Mouse (Mus musculus) natural killer cell, adult 2 months (primary cell): ENCODE measurements around the gene Hirip3.
A peak's percentile ranks its signal among the peaks of the same experiment; 100 is the strongest.
"Not testable (repeated sequence)": the region's sequence is repeated elsewhere in the genome, so short reads cannot be mapped to it uniquely, and the experiment has no call there.

ENCODE experiments used
- DNase-seq, 2 experiments: peaks; one replicate each; pipeline ENCODE4 v3.0.0; 2022; ENCODE audit warnings: low spot score in 2 of 2

Hirip3 gene

DNA sequence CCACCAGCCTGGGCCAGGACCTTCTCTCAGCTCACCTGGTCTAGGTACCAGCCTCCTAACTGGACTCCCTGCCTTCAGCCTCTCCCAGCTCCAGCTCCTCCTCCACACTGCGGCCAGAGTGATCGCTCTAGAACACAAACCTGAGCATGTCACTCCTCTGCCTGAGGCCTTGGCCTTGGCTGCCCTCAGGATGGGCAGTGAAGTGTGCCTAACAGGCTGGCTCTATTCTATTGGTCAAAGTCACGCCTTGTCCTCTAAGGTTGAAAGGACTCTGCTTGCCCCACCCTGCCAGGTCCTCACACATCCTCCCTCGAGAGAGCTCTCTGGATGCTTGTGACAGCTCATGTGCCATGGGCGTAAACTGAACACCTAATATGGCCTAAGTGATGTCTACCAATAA, 8.3 kb upstream of the Hirip3 start:
- DNase-seq: no peak

GRCm38 (mm10) chr7:126855641-126856040, 6.1 kb upstream of the Hirip3 start:
- no peak for DNase-seq

GRCm38 (mm10) chr7:126856741-126857420, 4.9 kb upstream of the Hirip3 start:
- DNase-seq: no peak

DNA sequence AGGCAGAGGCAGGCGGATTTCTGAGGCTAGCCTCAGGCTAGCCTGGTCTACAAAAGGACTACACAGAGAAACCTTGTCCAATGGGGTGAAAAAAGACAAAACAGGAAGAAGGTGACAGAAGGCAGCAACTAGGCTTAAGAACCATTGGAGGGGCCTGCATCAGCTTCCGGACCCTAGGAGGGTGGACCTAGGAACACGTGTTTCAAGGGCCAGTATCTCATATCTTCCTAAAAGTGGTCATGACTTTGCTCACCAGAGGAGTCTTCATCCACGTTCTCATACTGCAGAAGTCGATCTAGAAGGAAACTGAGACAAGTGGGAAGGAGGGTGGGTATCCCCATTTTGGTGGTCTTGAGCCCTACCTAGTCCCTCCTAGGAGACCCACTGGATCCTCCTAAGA, 785 bp upstream of the Hirip3 start:
- DNase-seq: no peak

- peak; percentile 85 to 88 for DNase-seq
Observed at GRCm38 (mm10) chr7:126862147-126862784, 494 bp downstream of the Hirip3 start, which contains the start of gene Ino80e. Gene Ino80e, minus strand, starts transcription at chr7:126862377.

- no peak for DNase-seq
Observed at GRCm38 (mm10) chr7:126863791-126864190, 2.0 kb downstream of the Hirip3 start.

- DNase-seq: no peak
Observed at GRCm38 (mm10) chr7:126867534-126867933, 5.8 kb downstream of the Hirip3 start.

DNA sequence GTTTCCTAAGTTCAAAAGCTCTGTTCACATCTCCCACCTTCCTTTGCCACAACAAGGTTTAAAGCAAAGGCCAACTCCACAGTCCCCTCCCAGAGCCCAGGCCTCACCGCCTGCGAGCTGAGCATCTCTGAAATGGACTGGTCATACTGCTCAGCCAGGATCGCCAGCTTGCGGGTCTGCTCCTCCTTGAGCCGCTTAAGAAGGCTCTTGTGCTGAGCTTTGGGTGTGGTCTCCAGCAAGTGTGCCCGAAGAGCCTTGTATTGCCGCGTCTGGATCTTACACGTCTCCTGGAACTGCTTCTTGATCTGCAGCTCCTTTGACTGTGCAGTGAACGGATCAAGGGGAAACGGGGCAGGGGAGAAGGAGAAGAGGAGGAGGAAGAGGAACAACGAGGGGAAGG, 6.2 kb downstream of the Hirip3 start:
- no peak for DNase-seq

GRCm38 (mm10) chr7:126869780-126870519, 8.2 kb downstream of the Hirip3 start:
- DNase-seq: no peak

DNA sequence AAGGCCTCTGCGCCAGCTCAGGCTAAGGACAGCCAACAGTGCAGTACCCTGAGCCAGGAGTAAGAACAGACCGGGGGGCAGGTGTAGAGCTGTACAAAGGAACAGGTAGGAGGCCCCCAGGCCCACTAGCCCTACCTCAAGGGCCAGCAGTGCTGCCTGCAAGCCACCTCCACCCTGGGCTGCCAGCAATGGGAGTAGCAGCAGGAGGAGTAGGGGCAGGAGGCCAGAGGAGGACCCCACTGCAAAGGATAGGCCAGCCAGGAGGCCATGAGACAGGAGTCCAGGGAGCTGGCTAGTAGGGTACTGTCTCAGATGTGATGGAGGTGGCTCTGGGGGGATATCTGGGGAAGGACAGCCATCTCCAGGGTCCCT, 8.7 kb downstream of the Hirip3 start:
- DNase-seq: no peak

DNA sequence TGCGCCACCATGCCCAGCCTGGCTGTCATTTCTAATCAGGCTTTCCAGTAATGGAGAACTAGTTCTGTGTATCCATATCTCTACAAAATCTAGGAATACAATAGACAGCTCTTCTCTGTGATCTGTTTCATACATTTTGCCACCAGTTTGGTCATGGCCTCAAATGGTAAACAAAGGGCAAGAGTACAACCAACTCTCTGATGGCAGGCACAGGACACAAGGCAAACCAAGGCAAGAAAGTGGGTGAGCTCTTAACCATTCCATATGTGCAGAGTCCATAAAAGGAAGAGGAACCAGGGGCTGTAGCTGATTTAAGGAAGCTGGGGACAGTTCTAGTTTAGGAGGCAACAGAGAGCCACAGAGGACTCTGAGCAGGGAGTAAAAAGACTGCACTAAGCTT, 15.5 kb downstream of the Hirip3 start:
- DNase-seq: no peak

GRCm38 (mm10) chr7:126881040-126881439, 19.3 kb downstream of the Hirip3 start:
- DNase-seq: no peak

DNA sequence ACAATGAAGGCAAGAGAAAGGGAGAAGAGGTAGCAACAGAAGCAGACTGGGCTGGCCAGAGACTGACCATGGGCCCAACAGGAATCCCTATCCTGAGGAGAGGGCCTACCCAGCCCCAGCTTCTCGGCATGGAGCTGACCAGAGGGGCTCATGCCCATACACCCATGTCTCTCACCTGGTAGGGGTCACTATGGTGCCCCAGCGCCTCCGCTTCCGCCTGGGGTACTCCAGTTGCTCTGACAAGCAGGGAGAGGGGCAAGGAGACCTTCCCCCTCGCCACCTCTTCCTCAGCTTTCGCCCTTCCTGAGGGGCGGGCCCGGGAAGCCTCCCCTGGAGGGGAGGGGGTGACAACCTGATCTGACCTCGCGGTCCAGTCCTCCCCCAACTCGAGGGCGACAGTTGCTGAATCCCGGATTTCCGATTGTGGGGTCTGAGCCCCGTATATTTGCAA, 22.0 kb downstream of the Hirip3 start:
- DNase-seq: no peak

DNA sequence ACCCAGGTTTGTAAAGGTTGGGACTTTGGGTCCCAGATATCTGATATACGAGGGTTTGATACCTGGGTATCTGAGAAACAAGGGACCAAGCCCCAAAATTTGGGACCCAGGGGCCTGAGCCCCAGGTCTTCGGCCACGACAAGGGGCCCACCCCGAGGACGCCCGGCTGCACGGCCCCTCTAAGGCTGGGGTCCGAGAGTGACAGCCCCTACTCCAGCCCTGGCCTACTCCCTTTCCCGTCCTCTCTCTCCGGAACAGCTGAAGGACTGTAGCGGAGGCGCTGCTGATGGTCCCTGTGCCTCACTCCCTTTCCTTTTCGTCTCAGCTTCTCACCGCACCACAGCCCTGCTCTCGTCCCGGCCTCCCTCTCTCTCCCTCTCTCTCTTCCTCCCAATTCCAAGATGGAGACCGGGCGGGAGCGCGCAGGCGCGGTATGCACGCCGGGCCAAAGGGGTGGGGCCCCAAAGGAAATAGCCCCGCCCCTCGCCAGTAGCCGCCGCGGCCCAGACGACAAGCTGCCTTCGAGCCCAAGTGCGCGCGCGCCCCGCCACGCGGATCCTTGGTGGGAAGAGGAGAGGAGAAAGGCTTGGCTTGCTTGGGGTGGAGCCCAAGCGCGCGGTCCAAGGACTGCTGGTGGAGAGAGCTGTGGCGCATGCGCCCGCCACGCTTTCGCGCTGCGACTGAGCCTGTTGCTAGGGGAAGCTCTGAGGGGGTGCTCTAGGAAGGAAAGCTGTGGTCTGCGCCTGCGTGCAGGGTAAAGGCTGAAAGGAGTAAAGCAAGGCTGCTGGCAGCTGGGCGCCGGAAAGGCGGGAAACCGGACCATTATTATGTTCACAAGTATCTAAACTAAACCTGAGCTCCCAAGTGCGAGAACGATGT, 22.8 kb downstream of the Hirip3 start, which contains the start of gene Taok2:
Taok2 (minus strand) TSS at position 418 of the 879 bp plus-strand sequence.
- peak; percentile 92 for DNase-seq

DNA sequence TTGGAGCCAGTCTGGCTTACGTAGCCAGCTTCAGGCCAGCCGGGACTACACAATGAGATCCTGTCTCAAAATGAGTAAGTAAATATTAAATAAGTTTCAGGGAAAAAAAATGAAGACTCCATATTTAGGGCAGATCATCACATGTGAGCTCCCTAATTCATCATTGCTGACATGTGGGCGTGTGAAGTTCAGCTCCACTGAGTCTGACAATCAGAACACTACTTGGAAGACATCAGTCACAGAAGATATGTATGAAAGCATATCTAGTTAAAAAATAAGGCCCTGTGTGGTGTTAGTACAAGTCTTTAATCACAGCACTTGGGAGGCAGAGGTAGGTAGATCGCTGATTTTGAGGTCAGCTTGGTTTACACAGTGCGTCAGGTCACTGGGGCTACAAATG, 25.5 kb downstream of the Hirip3 start:
- DNase-seq: no peak

- DNase-seq: no peak
Observed at GRCm38 (mm10) chr7:126888852-126889251, 27.1 kb downstream of the Hirip3 start.

GRCm38 (mm10) chr7:126896912-126897311, 35.1 kb downstream of the Hirip3 start:
- DNase-seq: no peak

GRCm38 (mm10) chr7:126897390-126898101, 35.8 kb downstream of the Hirip3 start:
- DNase-seq: peak; percentile 14 to 31

- DNase-seq: peak; percentile 92
Observed at GRCm38 (mm10) chr7:126898102-126898990, 36.6 kb downstream of the Hirip3 start.

DNA sequence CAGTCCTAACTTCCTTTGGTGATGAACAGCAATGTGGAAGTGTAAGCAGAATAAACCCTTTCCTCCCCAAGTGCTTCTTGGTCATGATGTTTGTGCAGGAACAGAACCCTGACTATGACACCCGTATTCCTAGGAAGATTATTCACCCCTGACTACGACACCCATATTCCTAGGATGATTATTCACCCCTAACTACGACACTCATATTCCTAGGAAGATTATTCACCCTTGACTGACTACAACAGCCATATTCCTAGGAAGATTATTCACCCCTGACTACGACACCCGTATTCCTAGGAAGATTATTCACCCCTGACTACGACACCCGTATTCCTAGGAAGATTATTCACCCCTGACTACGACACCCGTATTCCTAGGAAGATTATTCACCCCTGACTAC, 38.0 kb downstream of the Hirip3 start:
- not testable (repeated sequence) for DNase-seq
